Mouse (Mus musculus) adrenal gland, postnatal 14 days (tissue): Measurements from ENCODE around the gene BC025920. TPM values are rescaled to one million over a fixed set of nuclear protein-coding genes. Genes with fewer than 3 reads are reported as not detected.
"Not testable (repeated sequence)": the region's sequence is repeated elsewhere in the genome, so short reads cannot be mapped to it uniquely, and the experiment has no call there.

Experiments
- DNase-seq: peaks from one replicate; pipeline ENCODE4 v3.0.0; 2021; ENCODE audit warnings: mixed read lengths
- total RNA-seq: library from RNA; stranded (reverse); gene quantifications from 2 replicates; pipeline ENCODE4 v1.2.3, GENCODE M21; 2021

The BC025920 gene
- total RNA-seq, 1 experiment from 2014 or later: 2.0 TPM

DNA sequence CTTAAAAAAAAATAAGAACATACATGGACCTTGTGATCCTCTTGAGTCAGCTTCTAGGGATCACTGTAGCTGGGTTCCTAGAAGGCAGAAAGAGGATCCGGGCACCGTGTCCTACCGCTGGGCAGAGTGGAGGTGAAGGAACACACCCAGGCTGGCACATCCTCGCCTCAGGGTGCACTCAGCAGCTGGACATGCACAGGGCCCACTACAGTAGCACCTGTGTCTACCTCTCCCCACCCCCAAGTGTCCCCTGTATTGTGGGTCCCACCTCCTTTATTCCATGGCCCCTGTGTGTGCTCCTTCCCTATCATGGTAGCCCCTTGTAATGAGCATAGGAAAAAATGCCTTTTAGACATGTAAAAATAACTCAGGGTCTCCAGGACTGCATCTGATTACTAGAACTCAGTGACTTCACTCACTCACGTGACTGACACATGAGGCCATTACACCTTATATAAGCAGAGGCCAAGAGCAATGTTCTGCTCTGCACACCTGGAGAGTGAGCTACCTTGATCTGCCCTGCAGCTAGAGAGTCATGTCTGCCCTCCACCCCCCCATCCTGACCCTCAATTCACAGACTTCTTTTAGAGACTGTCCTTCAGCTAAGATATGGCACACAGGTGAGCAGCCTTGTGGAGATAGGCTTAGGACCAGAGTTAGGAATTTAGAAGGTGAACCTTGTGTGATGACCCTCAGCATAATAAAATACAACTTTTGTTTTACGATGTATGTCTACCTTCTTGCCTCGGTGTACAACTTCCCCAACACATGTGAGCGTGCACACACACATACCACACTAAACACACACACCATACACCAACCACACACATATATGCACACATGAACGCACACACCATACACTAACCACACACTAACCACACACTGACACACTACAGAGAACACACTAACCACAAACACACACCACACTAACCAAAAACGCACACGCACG, 1.8 kb upstream of the BC025920 start:
- DNase-seq: no peak

- peak; percentile 91 for DNase-seq
These were observed 953 bp upstream of the BC025920 start for GRCm38 (mm10) chr10:81604968-81605665.

DNA sequence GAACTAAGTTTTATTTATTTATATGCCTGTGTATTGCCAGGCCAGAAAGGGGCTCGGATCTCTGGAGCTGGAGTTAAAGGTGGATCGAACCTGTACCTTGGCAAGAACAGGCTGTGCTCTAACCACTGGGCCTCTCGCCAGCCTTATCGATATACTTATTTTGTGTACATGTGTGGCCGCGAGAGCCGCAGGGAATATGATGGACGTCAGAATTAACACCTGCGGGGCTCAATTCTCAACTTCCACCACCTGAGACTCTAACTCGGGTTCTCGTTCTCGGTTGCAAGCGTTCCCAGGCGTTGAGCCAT, 450 bp upstream of the BC025920 start:
- DNase-seq: no peak

DNA sequence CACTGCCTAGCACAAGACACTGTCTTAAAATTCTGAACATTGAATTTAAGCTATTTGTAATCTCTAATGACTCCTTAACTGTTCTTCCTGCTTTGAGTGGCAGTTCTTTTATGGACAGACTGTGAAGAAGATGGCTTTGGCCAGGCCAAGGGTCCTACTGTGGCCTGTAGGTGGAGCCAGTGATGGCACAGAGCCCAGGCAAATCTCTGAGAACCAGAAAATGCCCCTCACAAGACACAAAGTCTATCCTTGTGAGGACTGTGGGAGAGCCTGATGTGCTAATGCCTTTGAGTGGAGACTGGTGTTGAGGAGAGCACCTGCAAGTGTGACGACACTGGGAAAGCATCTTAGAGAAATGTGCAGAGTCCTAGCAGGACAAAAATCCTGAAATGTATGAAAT, 2.2 kb downstream of the BC025920 start:
- no peak for DNase-seq

GRCm38 (mm10) chr10:81612779-81613178, 6.7 kb downstream of the BC025920 start:
- DNase-seq: peak; percentile 65

GRCm38 (mm10) chr10:81615486-81615885, 9.4 kb downstream of the BC025920 start:
- no peak for DNase-seq

DNA sequence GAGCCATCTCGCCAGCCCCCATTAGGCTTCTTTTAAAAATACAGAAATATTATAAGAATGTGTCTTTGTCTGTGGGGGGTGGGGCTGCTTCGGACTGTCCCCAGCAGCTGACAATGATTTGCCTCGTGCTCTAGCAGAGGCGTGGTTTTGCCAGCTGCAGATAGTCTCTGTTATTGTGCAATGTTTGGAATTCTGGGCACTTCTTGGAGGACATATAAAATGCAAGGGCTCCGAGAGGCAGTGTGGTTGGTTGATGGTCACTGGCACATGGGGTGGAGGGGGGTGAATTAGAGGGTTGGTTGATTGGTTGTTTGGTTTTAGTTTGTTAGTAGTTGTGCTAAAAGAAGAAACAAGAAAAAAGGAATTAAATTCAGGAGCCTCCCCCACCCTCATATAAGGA, 13.9 kb downstream of the BC025920 start:
- DNase-seq: no peak

DNA sequence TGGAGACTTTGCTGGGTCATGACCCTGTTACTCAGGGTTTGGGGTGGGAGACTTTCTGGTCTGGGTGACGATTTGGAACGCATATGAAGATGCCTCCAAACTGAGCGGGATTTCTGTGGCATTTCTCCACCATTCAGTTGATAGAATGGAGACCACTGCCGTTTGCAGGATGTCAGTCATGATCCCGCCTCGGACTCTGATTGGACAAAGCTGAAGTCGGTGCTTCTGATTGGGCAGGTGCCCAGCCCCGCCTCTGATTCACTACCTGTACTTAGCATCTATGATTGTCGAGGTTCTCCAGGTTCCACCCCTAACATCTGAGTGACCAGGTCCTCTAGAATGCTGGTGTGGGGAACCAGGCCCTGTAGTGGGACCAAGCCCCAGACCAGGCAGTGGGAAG, 14.7 kb downstream of the BC025920 start:
- DNase-seq: no peak

DNA sequence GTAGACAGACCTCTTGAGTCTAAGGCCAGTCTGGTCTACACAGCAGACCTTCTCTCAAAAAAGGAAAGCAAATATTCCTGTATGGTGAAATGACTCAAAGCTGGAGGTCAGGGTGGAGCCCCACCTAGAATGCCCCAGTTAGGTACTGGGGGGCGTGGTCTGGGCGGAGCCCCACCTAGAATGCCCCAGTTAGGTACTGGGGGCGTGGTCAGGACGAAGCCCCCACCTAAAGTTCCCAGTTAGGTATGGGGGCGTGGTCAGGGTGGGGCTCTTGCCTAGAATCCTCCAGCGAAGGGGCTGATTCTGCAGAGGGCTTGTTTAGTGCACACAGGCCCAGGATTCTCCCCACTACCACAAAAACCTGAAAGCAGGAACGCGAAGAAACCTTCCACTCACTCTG, 17.4 kb downstream of the BC025920 start:
- DNase-seq: no peak

DNA sequence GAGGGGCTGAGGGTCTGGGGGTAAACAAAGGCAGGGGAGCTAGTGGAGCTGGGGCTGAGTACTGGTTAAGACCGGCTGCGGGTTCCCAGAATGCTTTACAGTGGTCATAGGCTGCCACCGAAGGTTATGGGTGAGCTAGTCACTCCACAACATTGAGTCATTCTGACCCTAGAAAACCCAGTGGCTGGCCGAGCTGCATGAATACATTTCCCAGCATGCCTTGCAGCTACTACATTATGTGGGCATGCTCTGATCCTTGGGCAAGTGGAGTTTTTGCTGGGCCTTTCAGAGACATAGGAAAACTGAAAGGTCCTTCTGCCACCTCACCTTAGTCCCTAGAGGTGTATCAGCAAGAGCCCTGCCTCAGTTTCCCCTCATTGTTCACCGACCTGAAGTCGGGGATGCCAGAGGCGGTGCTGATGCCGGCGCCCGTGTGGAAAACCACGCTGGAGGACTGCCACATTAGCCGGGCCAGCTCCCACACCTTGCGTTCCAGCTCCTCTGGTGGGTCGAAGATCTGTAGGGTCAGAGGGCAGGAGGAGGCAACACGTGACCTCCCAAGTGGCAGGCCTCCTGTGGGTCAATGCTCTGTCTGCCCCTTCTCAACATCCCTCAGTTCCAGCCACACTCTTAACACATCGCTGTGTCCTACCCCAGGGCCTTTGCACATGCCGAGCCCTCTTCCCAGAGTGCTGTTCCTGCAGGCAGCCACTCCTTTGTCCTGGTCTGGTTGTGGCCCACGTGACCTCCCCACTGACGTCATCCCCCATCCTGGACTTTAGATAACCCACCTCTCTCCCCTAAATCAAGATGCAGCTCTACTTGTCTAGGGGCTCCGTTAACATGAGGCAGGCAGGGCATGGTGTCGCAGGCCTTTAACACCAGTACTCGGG, 20.3 kb downstream of the BC025920 start:
- peak; percentile 68 for DNase-seq

GRCm38 (mm10) chr10:81626994-81627835, 21.1 kb downstream of the BC025920 start, which contains the start of gene Sirt6:
Gene Sirt6, minus strand, starts transcription at chr10:81627797.
- DNase-seq: peak; percentile 95

DNA sequence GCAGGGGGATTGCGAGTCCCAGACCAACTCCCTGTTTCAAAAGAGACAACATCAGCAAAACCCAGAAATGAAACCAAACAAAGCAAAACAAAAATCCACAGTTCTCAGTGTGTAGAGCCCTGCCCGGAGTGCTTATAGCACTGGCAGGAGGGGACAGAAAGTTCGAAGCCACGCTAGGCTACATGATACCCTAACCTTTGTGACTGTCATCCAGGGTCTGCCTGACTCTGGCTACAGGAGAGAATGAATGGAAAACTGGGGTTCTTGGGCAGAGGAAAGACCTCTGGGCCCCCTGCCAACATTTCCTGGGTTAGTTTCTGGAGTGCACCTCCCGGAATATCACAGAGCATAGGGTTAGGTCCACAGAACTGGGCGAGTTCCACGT, 21.8 kb downstream of the BC025920 start:
- DNase-seq: peak; percentile 48

DNA sequence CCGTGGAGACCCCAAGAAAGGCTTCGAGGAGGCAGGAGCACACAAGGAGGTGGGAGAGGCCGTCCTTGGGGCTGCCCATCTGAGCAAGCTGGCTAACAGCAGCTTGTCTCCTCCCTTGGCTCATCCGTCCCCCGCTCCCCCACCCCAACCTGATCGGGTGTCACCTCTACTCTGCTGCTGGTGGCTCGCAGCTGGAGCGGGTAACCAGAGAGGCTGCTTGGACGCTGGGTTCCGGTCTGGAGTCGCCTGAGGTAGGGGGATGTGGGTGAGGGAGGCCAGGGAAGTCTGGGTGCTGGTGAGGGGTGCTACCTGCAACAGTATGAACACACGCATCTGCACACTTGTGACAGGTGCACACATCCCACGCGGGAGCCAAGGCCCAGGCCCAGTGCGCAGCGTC, 22.3 kb downstream of the BC025920 start, which contains the start of gene Ankrd24:
TSS of gene Ankrd24 (plus strand) at position 151 of the 400 bp plus-strand sequence.
- DNase-seq: no peak

- DNase-seq: peak; percentile 92
These were observed 27.4 kb downstream of the BC025920 start for GRCm38 (mm10) chr10:81633253-81634099.

DNA sequence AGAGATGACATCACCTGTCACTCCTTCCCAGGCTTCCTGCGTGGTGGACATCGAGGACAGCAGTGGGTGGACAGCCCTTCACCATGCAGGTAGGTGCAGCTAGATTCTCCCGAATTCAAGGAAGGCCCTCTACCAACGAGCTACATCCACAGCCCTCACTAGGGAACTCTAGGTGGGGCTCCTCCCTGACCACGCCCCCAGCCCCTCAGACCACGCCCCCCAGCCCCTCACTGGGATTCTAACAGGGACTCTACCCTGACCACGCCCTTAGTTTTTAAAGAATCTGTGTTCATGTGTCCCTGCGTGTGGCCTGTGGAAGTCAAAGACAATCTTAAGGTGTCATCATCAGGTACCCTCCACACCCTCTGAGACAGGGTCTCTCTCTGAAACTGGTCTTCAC, 30.3 kb downstream of the BC025920 start:
- DNase-seq: no peak

- no peak for DNase-seq
These were observed 32.0 kb downstream of the BC025920 start for GRCm38 (mm10) chr10:81638101-81638500.

- not testable (repeated sequence) for DNase-seq
These were observed 34.8 kb downstream of the BC025920 start for GRCm38 (mm10) chr10:81640825-81641224.

DNA sequence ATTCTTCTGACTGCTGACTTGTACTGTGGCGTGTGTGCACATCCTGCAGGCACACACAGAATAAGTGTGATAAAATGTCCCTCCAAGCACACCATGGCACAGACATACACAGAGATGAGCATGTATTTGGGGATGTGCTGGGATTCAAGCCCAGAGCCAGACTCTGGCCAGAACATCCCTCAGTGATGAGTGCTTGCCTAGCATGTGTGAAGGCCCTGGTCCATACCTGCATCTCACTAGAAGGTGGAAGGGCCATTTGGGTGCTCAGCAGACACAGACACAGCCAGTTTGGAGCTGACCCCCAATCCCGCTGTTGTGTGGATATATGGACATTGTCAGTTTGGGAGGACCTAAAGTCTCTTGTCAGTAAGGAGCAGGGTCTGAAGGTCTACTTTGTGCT, 35.5 kb downstream of the BC025920 start:
- no peak for DNase-seq

GRCm38 (mm10) chr10:81641978-81642647, 36.0 kb downstream of the BC025920 start:
- DNase-seq: no peak
